Mouse (Mus musculus): ENCODE measurements at regions not wholly inside any gene's neighbourhood (a gene's known extent, or its start where the extent isn't known, plus 50 kb on each side); places are given as distances from the start of the nearest gene placed in this dataset.

DNA sequence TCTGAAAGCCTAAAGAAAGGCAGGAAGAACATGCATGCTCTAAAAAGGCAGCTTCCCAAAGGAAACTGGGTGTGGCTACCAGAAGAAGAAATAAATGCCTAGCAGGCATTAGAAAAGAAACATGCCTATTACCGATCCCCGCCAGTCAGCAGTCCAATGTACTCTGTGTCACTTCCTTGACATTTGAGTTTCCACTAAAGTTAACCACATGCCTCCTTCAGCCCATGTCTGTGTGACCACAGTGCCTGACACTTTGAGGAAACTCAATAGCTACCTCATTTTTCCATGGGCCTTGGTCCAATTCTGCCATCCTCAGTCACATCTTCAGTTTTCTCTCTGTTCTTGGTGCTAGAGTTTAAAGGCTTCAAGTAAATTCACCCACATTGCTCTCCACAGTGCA lies 233.7 kb upstream of the Isx start:
- Histone ChIP-seq H3K9ac (ENCODE audit: low read length) (no peak overlapping the region), H3K4me3 (ENCODE audit: low read depth, low read length) (no peak overlapping the region), H3K27ac (replicated peaks) (no peak overlapping the region), H3K4me2 (replicated peaks; ENCODE audit: low read depth) (no peak overlapping the region), H3K36me3 (ENCODE audit: control insufficient read depth, insufficient read depth, low read length) (no peaks in the 10 kb centered on the region), H3K27me3 (ENCODE audit: control insufficient read depth, insufficient read depth, low read length) (no peaks in the 10 kb centered on the region), H3K9me3 (ENCODE audit: control insufficient read depth, low read length) (no peaks in the 10 kb centered on the region), H3K4me1 (replicated peaks; ENCODE audit: control insufficient read depth, insufficient read depth) (no peaks in the 10 kb centered on the region)
- DNase-seq (ENCODE audit: low spot score) = no peak
- 75% methylated on average over 2 of the region's 2 CpGs for WGBS
- no peak for TF ChIP-seq EP300 (optimal IDR thresholded peaks at IDR 0.05)
- no peak for TF ChIP-seq CTCF (IDR thresholded peaks at IDR 0.05; ENCODE audit: low read depth)
- no peak for ATAC-seq (ENCODE audit: low FRiP score, low TSS enrichment)

DNA sequence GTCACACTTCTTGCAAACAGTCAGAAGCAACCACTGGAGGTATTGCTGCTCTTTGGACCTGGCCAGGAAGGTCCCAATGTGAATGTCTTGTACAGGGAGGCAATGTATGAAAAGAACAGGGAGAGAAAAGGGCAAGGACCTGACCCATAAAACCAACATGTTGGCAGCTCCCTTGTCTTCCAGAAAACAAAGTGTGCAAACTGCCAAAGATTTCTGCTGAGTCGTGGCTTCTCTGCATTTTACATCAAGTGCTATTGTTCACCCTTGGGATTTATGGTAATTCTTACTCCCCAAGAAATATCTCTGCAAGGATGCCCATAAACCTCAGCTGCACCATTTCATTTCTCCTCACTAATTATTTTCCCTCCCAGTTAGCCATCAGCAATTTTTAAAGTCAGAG lies 232.3 kb upstream of the Isx start:
- Histone ChIP-seq H3K27me3 (ENCODE audit: control insufficient read depth, insufficient read depth, low read length) (no peaks in the 10 kb centered on the region), H3K4me1 (replicated peaks; ENCODE audit: control insufficient read depth, insufficient read depth) (no peaks in the 10 kb centered on the region), H3K36me3 (ENCODE audit: control insufficient read depth, insufficient read depth, low read length) (no peaks in the 10 kb centered on the region), H3K9me3 (ENCODE audit: control insufficient read depth, low read length) (no peaks in the 10 kb centered on the region), H3K4me3 (ENCODE audit: low read depth, low read length) (no peak overlapping the region), H3K27ac (replicated peaks) (no peak overlapping the region), H3K9ac (ENCODE audit: low read length) (no peak overlapping the region), H3K4me2 (replicated peaks; ENCODE audit: low read depth) (no peak overlapping the region)
- WGBS = 32% methylated on average over 1 of the region's 1 CpGs
- ATAC-seq (ENCODE audit: low FRiP score, low TSS enrichment) (no peak), DNase-seq (ENCODE audit: low spot score) (no peak)
- TF ChIP-seq EP300 (optimal IDR thresholded peaks at IDR 0.05) (no peak), CTCF (IDR thresholded peaks at IDR 0.05; ENCODE audit: low read depth) (no peak)

DNA sequence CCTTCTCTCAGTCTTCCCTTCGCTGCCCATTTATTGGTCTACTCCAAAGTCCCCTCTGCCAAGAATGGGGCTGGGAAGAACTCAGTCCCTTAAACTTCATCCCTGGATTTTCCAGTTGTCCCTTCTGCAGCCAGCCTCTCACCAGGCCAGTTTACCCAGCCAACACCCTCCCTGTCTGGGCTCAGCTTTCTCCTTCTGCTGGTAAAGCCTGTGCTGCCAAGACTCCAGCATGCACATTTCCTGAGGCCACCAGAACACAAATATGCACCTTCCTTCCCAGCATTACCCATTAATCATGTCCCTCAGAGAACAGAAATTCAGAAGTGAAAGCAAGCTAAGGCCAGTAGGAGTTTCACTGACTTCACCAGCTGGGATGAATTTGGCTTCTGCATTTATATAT lies 213.0 kb upstream of the Isx start:
- Histone ChIP-seq H3K4me3 (ENCODE audit: low read depth, low read length) (no peak overlapping the region), H3K9ac (ENCODE audit: low read length) (no peak overlapping the region), H3K4me2 (replicated peaks; ENCODE audit: low read depth) (no peak overlapping the region), H3K36me3 (ENCODE audit: control insufficient read depth, insufficient read depth, low read length) (no peaks in the 10 kb centered on the region), H3K27ac (replicated peaks) (no peak overlapping the region), H3K4me1 (replicated peaks; ENCODE audit: control insufficient read depth, insufficient read depth) (no peaks in the 10 kb centered on the region), H3K27me3 (ENCODE audit: control insufficient read depth, insufficient read depth, low read length) (no peaks in the 10 kb centered on the region), H3K9me3 (ENCODE audit: control insufficient read depth, low read length) (no peaks in the 10 kb centered on the region)
- DNase-seq (ENCODE audit: low spot score) (no peak), ATAC-seq (ENCODE audit: low FRiP score, low TSS enrichment) (no peak)
- 62% methylated on average over 1 of the region's 1 CpGs for WGBS
- TF ChIP-seq CTCF (IDR thresholded peaks at IDR 0.05; ENCODE audit: low read depth) (no peak), EP300 (optimal IDR thresholded peaks at IDR 0.05) (no peak)

GRCm38 (mm10) chr8:74688342-74688741 lies 184.6 kb upstream of the Isx start:
- Histone ChIP-seq H3K36me3 (ENCODE audit: control insufficient read depth, insufficient read depth, low read length) (no peaks in the 10 kb centered on the region), H3K9ac (ENCODE audit: low read length) (no peak overlapping the region), H3K27ac (replicated peaks) (no peak overlapping the region), H3K9me3 (ENCODE audit: control insufficient read depth, low read length) (no peaks in the 10 kb centered on the region), H3K4me1 (replicated peaks; ENCODE audit: control insufficient read depth, insufficient read depth) (no peaks in the 10 kb centered on the region), H3K27me3 (ENCODE audit: control insufficient read depth, insufficient read depth, low read length) (no peaks in the 10 kb centered on the region), H3K4me3 (ENCODE audit: low read depth, low read length) (no peak overlapping the region), H3K4me2 (replicated peaks; ENCODE audit: low read depth) (no peak overlapping the region)
- DNase-seq (ENCODE audit: low spot score) (no peak), ATAC-seq (ENCODE audit: low FRiP score, low TSS enrichment) (no peak)
- TF ChIP-seq EP300 (optimal IDR thresholded peaks at IDR 0.05) (no peak), CTCF (IDR thresholded peaks at IDR 0.05; ENCODE audit: low read depth) (no peak)

DNA sequence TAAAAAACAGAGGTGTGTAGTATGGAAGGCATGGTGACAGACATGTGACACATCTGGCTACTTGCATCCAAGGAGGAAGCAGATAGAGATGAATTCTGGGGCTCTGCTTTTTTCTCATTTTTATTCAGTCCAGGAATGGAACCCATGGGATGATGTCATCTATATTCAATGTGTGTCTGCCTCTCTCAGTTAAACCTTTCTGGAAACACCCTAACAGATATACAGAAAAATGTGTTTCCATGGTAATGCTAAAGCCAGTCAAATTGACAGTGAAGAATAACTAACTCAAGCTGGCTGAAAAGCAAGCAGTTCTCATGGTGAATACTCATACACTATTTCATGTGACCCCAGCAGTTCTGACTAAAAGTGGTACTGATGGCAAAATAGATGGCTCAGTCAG lies 177.0 kb upstream of the Isx start:
- Histone ChIP-seq H3K9me3 (ENCODE audit: control insufficient read depth, low read length) (no peaks in the 10 kb centered on the region), H3K36me3 (ENCODE audit: control insufficient read depth, insufficient read depth, low read length) (no peaks in the 10 kb centered on the region), H3K9ac (ENCODE audit: low read length) (no peak overlapping the region), H3K27me3 (ENCODE audit: control insufficient read depth, insufficient read depth, low read length) (no peaks in the 10 kb centered on the region), H3K4me3 (ENCODE audit: low read depth, low read length) (no peak overlapping the region), H3K4me1 (replicated peaks; ENCODE audit: control insufficient read depth, insufficient read depth) (no peaks in the 10 kb centered on the region), H3K4me2 (replicated peaks; ENCODE audit: low read depth) (no peak overlapping the region), H3K27ac (replicated peaks) (no peak overlapping the region)
- DNase-seq (ENCODE audit: low spot score) (no peak), ATAC-seq (ENCODE audit: low FRiP score, low TSS enrichment) (no peak)
- TF ChIP-seq EP300 (optimal IDR thresholded peaks at IDR 0.05) (no peak), CTCF (IDR thresholded peaks at IDR 0.05; ENCODE audit: low read depth) (no peak)

GRCm38 (mm10) chr8:74697317-74697716 lies 175.7 kb upstream of the Isx start:
- 50% methylated on average over 1 of the region's 1 CpGs for WGBS
- no peak for ATAC-seq (ENCODE audit: low FRiP score, low TSS enrichment)

More at GRCm38 (mm10) chr8:74697317-74697716, 175.7 kb upstream of the Isx start:
- H3K4me1 ChIP-seq (replicated peaks; ENCODE audit: control insufficient read depth, insufficient read depth) = no peaks in the 10 kb centered on the region
- H3K27me3 ChIP-seq (ENCODE audit: control insufficient read depth, insufficient read depth, low read length) = no peaks in the 10 kb centered on the region
- H3K36me3 ChIP-seq (ENCODE audit: control insufficient read depth, insufficient read depth, low read length) = no peaks in the 10 kb centered on the region
- no peak for DNase-seq (ENCODE audit: low spot score)
- H3K27ac ChIP-seq (replicated peaks) = no peak overlapping the region
- H3K4me2 ChIP-seq (replicated peaks; ENCODE audit: low read depth) = no peak overlapping the region
- H3K9me3 ChIP-seq (ENCODE audit: control insufficient read depth, low read length) = no peaks in the 10 kb centered on the region
- TF ChIP-seq EP300 (optimal IDR thresholded peaks at IDR 0.05) = no peak
- H3K4me3 ChIP-seq (ENCODE audit: low read depth, low read length) = no peak overlapping the region
- H3K9ac ChIP-seq (ENCODE audit: low read length) = no peak overlapping the region
